Mouse (Mus musculus) CH12.LX (cell line): ENCODE results near the gene Cd83. TPM values are rescaled to one million over a fixed set of nuclear protein-coding genes. Genes with fewer than 3 reads are reported as not detected.

ENCODE experiments used
- DNase-seq: peaks from one replicate; pipeline ENCODE4 v3.0.0-alpha.2; 2013; ENCODE audit errors: extremely low read depth
- H3K27ac ChIP-seq: 2 replicates; pipeline ENCODE4 v1.5.1; 2012; ENCODE audit warnings: low read depth, mild to moderate bottlenecking, control low read depth, moderate library complexity; ENCODE audit not compliant: insufficient read depth
- H3K27me3 ChIP-seq: replicated peaks from 2 replicates; pipeline ENCODE3; 2012; ENCODE audit warnings: inconsistent platforms
- H3K36me3 ChIP-seq, 2 experiments: replicated peaks in 1 of 2; 2 replicates each; pipeline versions ENCODE3 to v1.6.1; 2012; ENCODE audit warnings: inconsistent platforms in 1 of 2, low read length in 1 of 2, mild to moderate bottlenecking in 1 of 2, mixed read lengths in 1 of 2, moderate library complexity in 1 of 2; ENCODE audit not compliant: control insufficient read depth in 1 of 2, insufficient read depth in 1 of 2
- H3K4me1 ChIP-seq, 2 experiments: 2 replicates each; pipeline ENCODE4 v1.6.1; 2012; ENCODE audit warnings: inconsistent platforms in 1 of 2, moderate library complexity in 1 of 2; ENCODE audit not compliant: insufficient read depth in 2 of 2, control insufficient read depth in 1 of 2
- H3K4me2 ChIP-seq: 2 replicates; pipeline ENCODE4 v1.6.1; 2012; ENCODE audit warnings: low read depth, mild to moderate bottlenecking, control low read depth; ENCODE audit not compliant: poor library complexity, insufficient read depth, severe bottlenecking
- H3K4me3 ChIP-seq, 3 experiments: fragments of 150-350 bp in 1 of 3; sonication (generic) in 1 of 3; replicated peaks in 1 of 3; 2 replicates each; pipeline versions ENCODE3 to v1.5.1; 2011 to 2012; ENCODE audit warnings: low read depth in 2 of 3, low read length in 2 of 3, mild to moderate bottlenecking in 2 of 3, moderate library complexity in 2 of 3, control low read depth in 1 of 3, improper control_type of control experiment in 1 of 3, inconsistent platforms in 1 of 3, mixed read lengths in 1 of 3; ENCODE audit not compliant: poor library complexity in 1 of 3
- H3K79me2 ChIP-seq: replicated peaks from 2 replicates; pipeline ENCODE4 v1.6.1; 2012; ENCODE audit warnings: mild to moderate bottlenecking, moderate library complexity; ENCODE audit not compliant: control insufficient read depth, poor library complexity, insufficient read depth, severe bottlenecking; ENCODE audit errors: extremely low read depth
- H3K9ac ChIP-seq: 2 replicates; pipeline ENCODE4 v1.6.1; 2012; ENCODE audit warnings: low read depth, mild to moderate bottlenecking, control low read depth, moderate library complexity; ENCODE audit not compliant: insufficient read depth
- H3K9me3 ChIP-seq: replicated peaks from 2 replicates; pipeline ENCODE3; 2012; ENCODE audit warnings: low read length, inconsistent platforms, mixed read lengths
- BHLHE40 ChIP-seq: IDR thresholded peaks from 2 replicates; pipeline ENCODE4 v1.6.1; 2011; ENCODE audit warnings: mild to moderate bottlenecking, low read depth, low read length, improper control_type of control experiment
- CHD1 ChIP-seq: IDR thresholded peaks from 2 replicates; pipeline ENCODE4 v1.6.1; 2012; ENCODE audit warnings: low read depth, low read length, improper control_type of control experiment, inconsistent platforms
- CHD2 ChIP-seq: IDR thresholded peaks from 2 replicates; pipeline ENCODE4 v1.6.1; 2011; ENCODE audit warnings: low read length, improper control_type of control experiment
- CTCF ChIP-seq, 2 experiments: IDR thresholded peaks in 1 of 2; conservative IDR thresholded peaks in 1 of 2; 2 replicates each; pipeline ENCODE4 v1.5.1; 2011 to 2012; ENCODE audit warnings: low read depth in 2 of 2, low read length in 2 of 2, improper control_type of control experiment in 1 of 2, inconsistent platforms in 1 of 2, mild to moderate bottlenecking in 1 of 2, moderate library complexity in 1 of 2
- E2F4 ChIP-seq: IDR thresholded peaks from 2 replicates; pipeline ENCODE4 v1.6.1; 2011; ENCODE audit warnings: low read depth, low read length, improper control_type of control experiment; ENCODE audit not compliant: insufficient replicate concordance
- ELF1 ChIP-seq: IDR thresholded peaks from 2 replicates; pipeline ENCODE4 v1.6.1; 2014; ENCODE audit warnings: low read depth, mild to moderate bottlenecking, inconsistent platforms, low read length, improper control_type of control experiment
- EP300 ChIP-seq: IDR thresholded peaks from 2 replicates; pipeline ENCODE4 v1.6.1; 2011; ENCODE audit warnings: low read length, improper control_type of control experiment
- ETS1 ChIP-seq: conservative IDR thresholded peaks from 2 replicates; pipeline ENCODE4 v1.6.1; 2012; ENCODE audit warnings: low read depth, mild to moderate bottlenecking, inconsistent platforms, low read length, improper control_type of control experiment, moderate library complexity
- GABPA ChIP-seq: IDR thresholded peaks from 2 replicates; pipeline ENCODE4 v1.6.1; 2012; ENCODE audit warnings: low read depth, low read length, improper control_type of control experiment, inconsistent platforms; ENCODE audit not compliant: insufficient replicate concordance
- HCFC1 ChIP-seq: IDR thresholded peaks from 2 replicates; pipeline ENCODE4 v1.6.1; 2012; ENCODE audit warnings: low read depth, mild to moderate bottlenecking, inconsistent platforms, low read length, improper control_type of control experiment
- IRF4 ChIP-seq: IDR thresholded peaks from 2 replicates; pipeline ENCODE4 v1.6.1; 2014; ENCODE audit warnings: low read depth, mild to moderate bottlenecking, inconsistent platforms, low read length, improper control_type of control experiment
- JUN ChIP-seq: IDR thresholded peaks from 2 replicates; pipeline ENCODE4 v1.6.1; 2011; ENCODE audit warnings: low read depth, mild to moderate bottlenecking, low read length, improper control_type of control experiment, moderate library complexity; ENCODE audit not compliant: insufficient read depth
- JUND ChIP-seq: conservative IDR thresholded peaks from 2 replicates; pipeline ENCODE4 v1.6.1; 2011; ENCODE audit warnings: low read depth, low read length, improper control_type of control experiment
- KAT2A ChIP-seq: IDR thresholded peaks from 2 replicates; pipeline ENCODE4 v1.6.1; 2012; ENCODE audit warnings: low read length, improper control_type of control experiment, inconsistent platforms; ENCODE audit not compliant: insufficient replicate concordance
- MAFK ChIP-seq: IDR thresholded peaks from 2 replicates; pipeline ENCODE4 v1.6.1; 2011; ENCODE audit warnings: low read length, improper control_type of control experiment; ENCODE audit not compliant: insufficient replicate concordance
- MAX ChIP-seq: IDR thresholded peaks from 2 replicates; pipeline ENCODE4 v1.6.1; 2011; ENCODE audit warnings: low read length, improper control_type of control experiment
- MAZ ChIP-seq: IDR thresholded peaks from 2 replicates; pipeline ENCODE4 v1.6.1; 2012; ENCODE audit warnings: low read depth, mild to moderate bottlenecking, inconsistent platforms, low read length, improper control_type of control experiment, moderate library complexity
- MEF2A ChIP-seq: IDR thresholded peaks from 2 replicates; pipeline ENCODE4 v1.6.1; 2014; ENCODE audit warnings: low read depth, mild to moderate bottlenecking, inconsistent platforms, low read length, improper control_type of control experiment, borderline replicate concordance
- MXI1 ChIP-seq: IDR thresholded peaks from 2 replicates; pipeline ENCODE4 v1.6.1; 2011; ENCODE audit warnings: mild to moderate bottlenecking, low read depth, low read length, improper control_type of control experiment
- MYC ChIP-seq: IDR thresholded peaks from 2 replicates; pipeline ENCODE4 v1.6.1; 2011; ENCODE audit warnings: low read depth, mild to moderate bottlenecking, improper control_type of control experiment, low read length
- NELFE ChIP-seq: IDR thresholded peaks from 2 replicates; pipeline ENCODE4 v1.6.1; 2011; ENCODE audit warnings: low read depth, low read length, improper control_type of control experiment
- NRF1 ChIP-seq: IDR thresholded peaks from 2 replicates; pipeline ENCODE4 v1.6.1; 2014; ENCODE audit warnings: low read depth, mild to moderate bottlenecking, inconsistent platforms, low read length, improper control_type of control experiment, moderate library complexity
- PAX5 ChIP-seq: IDR thresholded peaks from 2 replicates; pipeline ENCODE4 v1.6.1; 2012; ENCODE audit warnings: low read length, inconsistent platforms, mixed read lengths
- POLR2A ChIP-seq: IDR thresholded peaks from 2 replicates; pipeline ENCODE4 v1.6.1; 2011; ENCODE audit warnings: low read depth, mild to moderate bottlenecking, improper control_type of control experiment, low read length
- POLR2AphosphoS2 ChIP-seq: IDR thresholded peaks from 2 replicates; pipeline ENCODE4 v1.6.1; 2011; ENCODE audit warnings: low read depth, low read length, improper control_type of control experiment
- RAD21 ChIP-seq: IDR thresholded peaks from 2 replicates; pipeline ENCODE4 v1.6.1; 2011; ENCODE audit warnings: low read depth, mild to moderate bottlenecking, low read length, improper control_type of control experiment, moderate library complexity
- RCOR1 ChIP-seq: conservative IDR thresholded peaks from 2 replicates; pipeline ENCODE4 v1.6.1; 2012; ENCODE audit warnings: low read depth, mild to moderate bottlenecking, inconsistent platforms, low read length, improper control_type of control experiment
- SIN3A ChIP-seq: IDR thresholded peaks from 2 replicates; pipeline ENCODE4 v1.6.1; 2012; ENCODE audit warnings: low read length, improper control_type of control experiment, inconsistent platforms
- SMC3 ChIP-seq: IDR thresholded peaks from 2 replicates; pipeline ENCODE4 v1.6.1; 2011; ENCODE audit warnings: low read depth, low read length, improper control_type of control experiment
- TBP ChIP-seq: conservative IDR thresholded peaks from 2 replicates; pipeline ENCODE4 v1.6.1; 2011; ENCODE audit warnings: low read depth, low read length, improper control_type of control experiment
- TCF12 ChIP-seq: IDR thresholded peaks from 2 replicates; pipeline ENCODE4 v1.6.1; 2014; ENCODE audit warnings: low read depth, mild to moderate bottlenecking, inconsistent platforms, low read length, improper control_type of control experiment
- UBTF ChIP-seq: IDR thresholded peaks from 2 replicates; pipeline ENCODE4 v1.6.1; 2012; ENCODE audit warnings: low read depth, mild to moderate bottlenecking, inconsistent platforms, low read length, improper control_type of control experiment, moderate library complexity
- USF1 ChIP-seq: IDR thresholded peaks from 2 replicates; pipeline ENCODE4 v1.6.1; 2014; ENCODE audit warnings: low read depth, mild to moderate bottlenecking, inconsistent platforms, low read length, improper control_type of control experiment
- USF2 ChIP-seq: conservative IDR thresholded peaks from 2 replicates; pipeline ENCODE4 v1.6.1; 2011; ENCODE audit warnings: low read depth, low read length, improper control_type of control experiment
- ZC3H11A ChIP-seq: IDR thresholded peaks from 2 replicates; pipeline ENCODE4 v1.6.1; 2012; ENCODE audit warnings: low read depth, mild to moderate bottlenecking, inconsistent platforms, low read length, improper control_type of control experiment
- ZKSCAN1 ChIP-seq: IDR thresholded peaks from 2 replicates; pipeline ENCODE4 v1.6.1; 2012; ENCODE audit warnings: low read depth, inconsistent platforms, low read length, improper control_type of control experiment, borderline replicate concordance
- ZMIZ1 ChIP-seq: IDR thresholded peaks from 2 replicates; pipeline ENCODE4 v1.6.1; 2012; ENCODE audit warnings: low read depth, mild to moderate bottlenecking, inconsistent platforms, low read length, improper control_type of control experiment
- ZNF384 ChIP-seq: IDR thresholded peaks from 2 replicates; pipeline ENCODE4 v1.6.1; 2012; ENCODE audit warnings: low read depth, low read length, improper control_type of control experiment, inconsistent platforms
- dilution Hi-C: fragments of 300-500 bp; cut with MboI; formaldehyde crosslinking; loops from 2 replicates; pipeline ENCODE4 v1.14.3; 2020; ENCODE audit warnings: low sequenced_read_pairs; ENCODE audit not compliant: extremely low pct_unique_long_range_greater_than_20kb, extremely low pct_ligation_motif_present
- in situ Hi-C: fragments of 300-500 bp; cut with MboI; formaldehyde crosslinking; loops from 3 replicates; pipeline ENCODE4 v1.14.3; 2019; ENCODE audit warnings: low sequenced_read_pairs, low pct_ligation_motif_present, low pct_unique_long_range_greater_than_20kb, mixed read lengths
- polyA plus RNA-seq: library from polyadenylated mRNA; unstranded; fragments of >175 nt; gene quantifications from 2 replicates; pipeline ENCODE4 v1.2.1, GENCODE M21; 2012; ENCODE audit warnings: low read depth; ENCODE audit not compliant: insufficient read length
- total RNA-seq, 2 experiments: library from RNA; depleted of rRNA; stranded (reverse); fragments of 300-350 nt in 1 of 2; fragments of >200 nt in 1 of 2; gene quantifications; 2 replicates each; pipeline ENCODE4 v1.2.3; 2012 to 2014

The Cd83 gene
- total and polyA plus RNA-seq, 3 experiments: 109 to 298 (median 129) TPM

DNA sequence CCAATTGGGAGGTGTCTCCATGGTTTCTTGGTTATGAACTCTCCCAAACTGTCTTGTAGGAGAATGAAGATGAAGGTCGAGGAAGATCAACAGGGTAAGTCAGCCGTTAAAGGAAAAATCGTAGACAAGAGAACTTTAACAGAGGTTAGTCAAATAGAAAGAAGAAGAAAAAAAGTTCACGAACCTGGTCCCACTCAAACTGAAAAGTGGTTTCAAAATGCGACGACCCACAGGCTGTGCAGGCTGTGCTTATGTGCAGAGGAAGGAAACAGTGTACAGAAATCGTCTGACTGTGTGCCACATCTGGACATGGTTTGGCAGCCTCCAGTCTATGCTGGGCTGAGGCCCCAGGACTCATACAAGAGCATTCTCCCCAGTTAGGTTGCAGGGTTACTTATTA, 32.2 kb upstream of the Cd83 start:
- Histone ChIP-seq H3K79me2 (no peaks in the 10 kb centered on the region), H3K4me1 (peaks cover 15 to 41% of the 10 kb centered on the region in 2 experiments), H3K27ac (peak overlapping the region; percentile 85), H3K9me3 (peaks cover 2% of the 10 kb centered on the region), H3K4me3 (no peak overlapping the region), H3K36me3 (peaks cover 0 to under 1% of the 10 kb centered on the region in 2 experiments), H3K9ac (peak overlapping the region; percentile 31), H3K27me3 (no peaks in the 10 kb centered on the region), H3K4me2 (peak overlapping the region; percentile 63)
- TF ChIP-seq ZC3H11A: no peak
- TF ChIP-seq UBTF: no peak; the same call in 1 of the 2 replicates
- TF ChIP-seq MXI1: 0 out of 2 replicates have a peak, but pooled peaks have one; percentile 41
- no peak for TF ChIP-seq USF1
- 0 out of 2 replicates have a peak, but pooled peaks have one; percentile 48 for TF ChIP-seq MAZ
- no peak for TF ChIP-seq ZMIZ1
- TF ChIP-seq NRF1: no peak
- peak; percentile 99 for TF ChIP-seq ZKSCAN1
- no peak for TF ChIP-seq CTCF (conservative IDR thresholded peaks at IDR 0.05 in 1 of 2, IDR thresholded peaks at IDR 0.05 in 1 of 2; ENCODE audit: low read depth in 2 of 2, low read length in 2 of 2)
- no peak for TF ChIP-seq HCFC1
- peak; percentile 76 for TF ChIP-seq CHD2
- peak; percentile 98 for TF ChIP-seq EP300
- 0 out of 2 replicates have a peak, but pooled peaks have one; percentile 35 for TF ChIP-seq ELF1
- TF ChIP-seq TBP: peak; percentile 82
- TF ChIP-seq POLR2A: peak; percentile 47; the same call in 1 of the 2 replicates
- TF ChIP-seq POLR2AphosphoS2: no peak
- TF ChIP-seq NELFE: no peak; the same call in 1 of the 2 replicates
- peak; percentile 93 for TF ChIP-seq TCF12
- TF ChIP-seq MYC: peak; percentile 77
- TF ChIP-seq MAX: peak; percentile 48; the same call in 1 of the 2 replicates
- no peak for TF ChIP-seq GABPA
- no peak for TF ChIP-seq PAX5
- no peak for TF ChIP-seq KAT2A
- peak; percentile 93 for TF ChIP-seq JUN
- peak; percentile 92 for TF ChIP-seq BHLHE40
- peak; percentile 82 for TF ChIP-seq MEF2A
- peak; percentile 97 for TF ChIP-seq JUND
- TF ChIP-seq SIN3A: no peak; the same call in 1 of the 2 replicates
- peak; percentile 96 for TF ChIP-seq ZNF384
- TF ChIP-seq USF2: peak; percentile 31; the same call in 1 of the 2 replicates
- peak; percentile 39 for TF ChIP-seq SMC3
- peak; percentile 82; the same call in 1 of the 2 replicates for TF ChIP-seq RCOR1
- peak; percentile 99 for TF ChIP-seq IRF4
- TF ChIP-seq RAD21: peak; percentile 22
- TF ChIP-seq MAFK: 0 out of 2 replicates have a peak, but pooled peaks have one; percentile 52
- peak; percentile 92 for TF ChIP-seq ETS1
- TF ChIP-seq CHD1: no peak
- TF ChIP-seq E2F4: no peak
- peak; percentile 79 for DNase-seq
- in situ Hi-C loops: loop anchor here (5.0 kb wide), 2 partner anchors 35 to 105 kb away; no protein-coding TSS in a partner anchor
- dilution Hi-C loops: no loop called here
